Mouse (Mus musculus): ENCODE data around the gene Unc45a. TPM values are rescaled to one million over a fixed set of nuclear protein-coding genes. Genes with fewer than 3 reads are reported as not detected.
A peak's percentile ranks its signal among the peaks of the same experiment; 100 is the strongest.

Unc45a gene
- total and polyA plus RNA-seq, 3 experiments = 7.9 to 21.8 (median 16.8) TPM

DNA sequence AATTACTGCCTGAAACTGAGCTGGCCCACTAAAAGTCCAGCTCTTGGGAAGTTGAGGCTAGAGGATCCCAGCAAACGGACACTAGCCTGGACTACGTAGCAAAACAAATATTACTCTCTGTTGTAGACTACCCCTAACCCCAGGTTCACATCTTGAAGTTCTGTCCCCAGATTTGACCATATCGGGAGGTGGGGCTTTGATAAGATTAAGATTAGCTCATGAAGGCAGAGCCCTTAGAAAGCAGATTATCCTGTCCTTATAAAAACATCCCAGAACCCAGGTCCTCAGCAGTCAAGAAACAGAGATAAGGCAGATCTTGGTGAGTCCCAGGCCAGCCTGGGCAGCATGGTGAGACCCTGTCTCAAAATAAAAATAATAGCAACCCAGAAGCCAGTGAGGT, 31.4 kb upstream of the Unc45a start:
- in situ Hi-C loops (cut with MboI; ENCODE audit: low pct_ligation_motif_present, low pct_unique_long_range_greater_than_20kb, low sequenced_read_pairs) (loop anchor here (10.0 kb wide), 1 partner anchor 227 kb away; no protein-coding TSS in a partner anchor), dilution Hi-C loops (cut with MboI; ENCODE audit: extremely low pct_ligation_motif_present, extremely low pct_unique_long_range_greater_than_20kb, low sequenced_read_pairs) (no loop called here)
- TF ChIP-seq MAX (IDR thresholded peaks at IDR 0.05; ENCODE audit: low read length) = no peak
- TF ChIP-seq ELF1 (IDR thresholded peaks at IDR 0.05; ENCODE audit: low read depth, low read length) = no peak
- no peak for TF ChIP-seq MAZ (IDR thresholded peaks at IDR 0.05; ENCODE audit: low read depth, low read length)
- TF ChIP-seq USF2 (conservative IDR thresholded peaks at IDR 0.05; ENCODE audit: low read depth, low read length) = no peak
- TF ChIP-seq NRF1 (IDR thresholded peaks at IDR 0.05; ENCODE audit: low read depth, low read length) = no peak
- no peak for TF ChIP-seq EP300 (IDR thresholded peaks at IDR 0.05; ENCODE audit: low read length)
- TF ChIP-seq ZMIZ1 (IDR thresholded peaks at IDR 0.05; ENCODE audit: low read depth, low read length) = no peak
- TF ChIP-seq MYC (IDR thresholded peaks at IDR 0.05; ENCODE audit: low read depth, low read length) = no peak
- TF ChIP-seq POLR2A (IDR thresholded peaks at IDR 0.05; ENCODE audit: low read depth, low read length) = no peak
- TF ChIP-seq TBP (conservative IDR thresholded peaks at IDR 0.05; ENCODE audit: low read depth, low read length) = no peak
- no peak for TF ChIP-seq ETS1 (conservative IDR thresholded peaks at IDR 0.05; ENCODE audit: low read depth, low read length)
- TF ChIP-seq TCF12 (IDR thresholded peaks at IDR 0.05; ENCODE audit: low read depth, low read length) = no peak
- no peak for TF ChIP-seq MXI1 (IDR thresholded peaks at IDR 0.05; ENCODE audit: low read depth, low read length)
- TF ChIP-seq ZC3H11A (IDR thresholded peaks at IDR 0.05; ENCODE audit: low read depth, low read length) = no peak
- no peak for TF ChIP-seq JUND (conservative IDR thresholded peaks at IDR 0.05; ENCODE audit: low read depth, low read length)
- Histone ChIP-seq H3K27ac (ENCODE audit: insufficient read depth, low read depth) (no peak overlapping the region), H3K9ac (ENCODE audit: insufficient read depth, low read depth) (no peak overlapping the region), H3K79me2 (replicated peaks; ENCODE audit: control insufficient read depth, extremely low read depth, insufficient read depth, poor library complexity, severe bottlenecking) (peaks cover 6% of the 10 kb centered on the region), H3K9me3 (replicated peaks; ENCODE audit: low read length) (no peaks in the 10 kb centered on the region), H3K36me3 (replicated peaks in 1 of 2; ENCODE audit: control insufficient read depth in 1 of 2, insufficient read depth in 1 of 2, low read length in 1 of 2) (peaks cover 15 to 24% of the 10 kb centered on the region in 2 experiments), H3K4me2 (ENCODE audit: insufficient read depth, low read depth, poor library complexity, severe bottlenecking) (no peak overlapping the region), H3K27me3 (replicated peaks) (no peaks in the 10 kb centered on the region), H3K4me3 (replicated peaks in 1 of 3; ENCODE audit: low read depth in 2 of 3, low read length in 2 of 3, poor library complexity in 1 of 3) (no peak overlapping the region), H3K4me1 (ENCODE audit: control insufficient read depth in 1 of 2, insufficient read depth in 2 of 2) (peaks cover 27 to 82% of the 10 kb centered on the region in 2 experiments)
- no peak for DNase-seq (ENCODE audit: extremely low read depth)

DNA sequence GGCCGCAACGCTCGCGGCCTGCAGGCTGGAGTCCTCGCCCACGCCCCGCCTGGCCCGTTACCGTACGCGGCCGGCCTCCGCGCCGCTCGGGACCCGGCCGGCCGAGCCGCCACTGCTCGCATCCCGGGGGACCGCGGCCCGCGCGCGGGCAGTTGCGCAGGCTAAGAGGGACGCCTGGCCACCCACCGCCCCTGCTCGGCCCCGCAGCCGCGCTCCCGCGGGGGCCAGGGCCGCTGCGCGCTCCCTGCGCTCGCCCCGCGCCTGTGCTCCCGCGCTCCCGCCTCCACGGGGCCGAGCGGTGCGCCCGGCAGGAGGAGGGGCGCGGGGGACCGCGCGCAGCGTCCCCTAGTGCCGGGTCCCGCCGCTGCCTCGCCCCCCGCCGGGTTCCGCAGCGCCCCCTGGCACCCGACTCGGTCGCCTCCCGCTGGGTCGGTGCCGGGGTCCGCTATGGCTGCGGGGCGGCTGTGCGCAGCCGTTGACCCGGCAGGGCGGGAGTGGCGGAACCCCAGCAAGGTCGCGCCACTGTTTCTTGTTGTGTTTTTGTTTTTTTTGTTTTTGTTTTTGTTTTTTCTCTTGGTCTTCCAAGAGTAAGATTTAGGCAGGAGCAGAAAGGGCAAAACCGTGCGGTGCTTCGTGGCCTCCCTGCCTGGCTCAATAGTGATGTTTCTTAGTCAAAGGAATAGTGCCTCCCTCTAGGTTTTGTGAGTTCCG, 30.4 kb upstream of the Unc45a start, which contains the start of gene Man2a2:
TSS of gene Man2a2 (minus strand) at position 335 of the 711 bp plus-strand sequence.
- Histone ChIP-seq H3K27me3 (replicated peaks) (no peaks in the 10 kb centered on the region), H3K9ac (ENCODE audit: insufficient read depth, low read depth) (peak within 1 kb of the TSS; percentile 95), H3K36me3 (replicated peaks in 1 of 2; ENCODE audit: control insufficient read depth in 1 of 2, insufficient read depth in 1 of 2, low read length in 1 of 2) (peaks cover 24 to 25% of the 10 kb centered on the region in 2 experiments), H3K4me3 (replicated peaks in 1 of 3; ENCODE audit: low read depth in 2 of 3, low read length in 2 of 3, poor library complexity in 1 of 3) (peak within 1 kb of the TSS; percentile 81 to 93 (median 88)), H3K27ac (ENCODE audit: insufficient read depth, low read depth) (peak within 1 kb of the TSS; percentile 61; the same call in 1 of the 2 replicates), H3K79me2 (replicated peaks; ENCODE audit: control insufficient read depth, extremely low read depth, insufficient read depth, poor library complexity, severe bottlenecking) (peaks cover 6% of the 10 kb centered on the region), H3K4me2 (ENCODE audit: insufficient read depth, low read depth, poor library complexity, severe bottlenecking) (peak within 1 kb of the TSS; percentile 80), H3K9me3 (replicated peaks; ENCODE audit: low read length) (no peaks in the 10 kb centered on the region), H3K4me1 (ENCODE audit: control insufficient read depth in 1 of 2, insufficient read depth in 2 of 2) (peaks cover 23 to 74% of the 10 kb centered on the region in 2 experiments)
- TF ChIP-seq MEF2A (IDR thresholded peaks at IDR 0.05; ENCODE audit: borderline replicate concordance, low read depth, low read length) = peak; percentile 70; the same call in 1 of the 2 replicates
- TF ChIP-seq ZKSCAN1 (IDR thresholded peaks at IDR 0.05; ENCODE audit: borderline replicate concordance, low read depth, low read length) = no peak
- TF ChIP-seq POLR2A (IDR thresholded peaks at IDR 0.05; ENCODE audit: low read depth, low read length) = peak; percentile 48
- no peak for TF ChIP-seq CHD1 (IDR thresholded peaks at IDR 0.05; ENCODE audit: low read depth, low read length)
- peak; percentile 68 for TF ChIP-seq NELFE (IDR thresholded peaks at IDR 0.05; ENCODE audit: low read depth, low read length)
- TF ChIP-seq TCF12 (IDR thresholded peaks at IDR 0.05; ENCODE audit: low read depth, low read length) = peak; percentile 75
- TF ChIP-seq IRF4 (IDR thresholded peaks at IDR 0.05; ENCODE audit: low read depth, low read length) = peak; percentile 31; the same call in 1 of the 2 replicates
- peak; percentile 66 for TF ChIP-seq NRF1 (IDR thresholded peaks at IDR 0.05; ENCODE audit: low read depth, low read length)
- no peak for TF ChIP-seq ZMIZ1 (IDR thresholded peaks at IDR 0.05; ENCODE audit: low read depth, low read length)
- TF ChIP-seq RCOR1 (conservative IDR thresholded peaks at IDR 0.05; ENCODE audit: low read depth, low read length) = no peak
- peak; percentile 66 for TF ChIP-seq ELF1 (IDR thresholded peaks at IDR 0.05; ENCODE audit: low read depth, low read length)
- peak in 1 of 2 experiments; percentile 99; a peak in 2 of 4 replicates for TF ChIP-seq CTCF (conservative IDR thresholded peaks at IDR 0.05 in 1 of 2, IDR thresholded peaks at IDR 0.05 in 1 of 2; ENCODE audit: low read depth in 2 of 2, low read length in 2 of 2)
- no peak for TF ChIP-seq USF2 (conservative IDR thresholded peaks at IDR 0.05; ENCODE audit: low read depth, low read length)
- peak; percentile 57 for TF ChIP-seq SMC3 (IDR thresholded peaks at IDR 0.05; ENCODE audit: low read depth, low read length)
- TF ChIP-seq UBTF (IDR thresholded peaks at IDR 0.05; ENCODE audit: low read depth, low read length) = peak; percentile 68
- TF ChIP-seq ZC3H11A (IDR thresholded peaks at IDR 0.05; ENCODE audit: low read depth, low read length) = no peak
- 0 out of 2 replicates have a peak, but pooled peaks have one; percentile 34 for TF ChIP-seq MXI1 (IDR thresholded peaks at IDR 0.05; ENCODE audit: low read depth, low read length)
- no peak for DNase-seq (ENCODE audit: extremely low read depth)
- in situ Hi-C loops (cut with MboI; ENCODE audit: low pct_ligation_motif_present, low pct_unique_long_range_greater_than_20kb, low sequenced_read_pairs) = loop anchor here (10.0 kb wide), 1 partner anchor 226 kb away; no protein-coding TSS in a partner anchor
- dilution Hi-C loops (cut with MboI; ENCODE audit: extremely low pct_ligation_motif_present, extremely low pct_unique_long_range_greater_than_20kb, low sequenced_read_pairs) = no loop called here
